Mouse (Mus musculus) small intestine, adult 10 weeks (tissue): ENCODE measurements around the gene 4931408C20Rik. TPM values are rescaled to one million over a fixed set of nuclear protein-coding genes. Genes with fewer than 3 reads are reported as not detected.

ENCODE experiments used
- polyA plus RNA-seq: library from polyadenylated mRNA; stranded (reverse); fragments of 350-450 nt; fragmentation: Illumina TruSeq; extraction: RNeasy Lipid Tissue Mini Kit (QIAGEN cat#74804); gene quantifications from one replicate; pipeline ENCODE4 v1.2.3, GENCODE M21; 2014; ENCODE audit warnings: low replicate concordance

The 4931408C20Rik gene
- polyA plus RNA-seq, result not detected

GRCm38 (mm10) chr1:26686842-26687760 lies at the start of gene 4931408C20Rik:
4931408C20Rik (minus strand) TSS chr1:26687460.

